Mouse (Mus musculus) hindbrain, postnatal 0 days (tissue): ENCODE measurements around the gene Hdac9. TPM values are rescaled to one million over a fixed set of nuclear protein-coding genes. Genes with fewer than 3 reads are reported as not detected.

Experiments
- ATAC-seq: fragments of 200-750 bp; cut with Nextera tagmentation; 2 replicates; pipeline ENCODE4 v1.8.0; 2017; ENCODE audit warnings: mild to moderate bottlenecking, moderate TSS enrichment, moderate library complexity
- DNase-seq: peaks from one replicate; pipeline ENCODE4 v3.0.0-alpha.2; 2015; ENCODE audit warnings: low spot score
- H3K27ac ChIP-seq: fragments of 300-500 bp; sonication (generic); 2 replicates; pipeline ENCODE4 v1.5.1; 2014; ENCODE audit warnings: mild to moderate bottlenecking
- H3K27me3 ChIP-seq: fragments of 300-500 bp; sonication (generic); 2 replicates; pipeline ENCODE4 v1.6.1; 2014; ENCODE audit warnings: low read length, mixed read lengths; ENCODE audit not compliant: insufficient read depth
- H3K36me3 ChIP-seq: fragments of 300-500 bp; sonication (generic); 2 replicates; pipeline ENCODE4 v1.6.1; 2014; ENCODE audit warnings: low read length, mixed read lengths; ENCODE audit not compliant: insufficient read depth
- H3K4me1 ChIP-seq: fragments of 300-500 bp; sonication (generic); 2 replicates; pipeline ENCODE4 v1.6.1; 2014; ENCODE audit warnings: antibody characterized with exemption, low read length, mixed read lengths; ENCODE audit not compliant: insufficient read depth
- H3K4me2 ChIP-seq: fragments of 300-500 bp; sonication (generic); 2 replicates; pipeline ENCODE4 v1.6.1; 2014; ENCODE audit warnings: low read depth, mild to moderate bottlenecking, low read length, moderate library complexity, mixed read lengths
- H3K4me3 ChIP-seq: fragments of 300-500 bp; sonication (generic); 2 replicates; pipeline ENCODE4 v1.5.1; 2014; ENCODE audit warnings: low read length
- H3K9ac ChIP-seq: fragments of 300-500 bp; sonication (generic); replicated peaks from 2 replicates; pipeline ENCODE4 v1.6.1; 2014; ENCODE audit warnings: mild to moderate bottlenecking, low read length, moderate library complexity, mixed read lengths
- H3K9me3 ChIP-seq: fragments of 300-500 bp; sonication (generic); 2 replicates; pipeline ENCODE4 v1.6.1; 2016; ENCODE audit warnings: low read length, mixed read lengths
- CTCF ChIP-seq: IDR thresholded peaks from 2 replicates; pipeline ENCODE4 v1.5.1; 2016; ENCODE audit warnings: antibody characterized with exemption, control low read depth, low read depth
- WGBS: fragments of 180-500 bp; shearing (Covaris S2); extraction: QIAGEN DNeasy Blood & Tissue Kit; methylation state at CpG from one replicate; pipeline ENCODE4 v1.1.7; 2014; 5-methylcytosine and 5-hydroxymethylcytosine counted together
- polyA plus RNA-seq: library from polyadenylated mRNA; unstranded; fragments of >200 nt; fragmentation: Nextera tagmentation; extraction: Ambion mirVana; gene quantifications from 2 replicates; pipeline ENCODE4 v1.2.1, GENCODE M21; 2015
- total RNA-seq: library from RNA; depleted of rRNA; stranded (reverse); fragments of >200 nt; gene quantifications from 2 replicates; pipeline ENCODE4 v1.2.3, GENCODE M21; 2014

The Hdac9 gene
- total and polyA plus RNA-seq, 2 experiments from 2014 or later: 12.2 to 14.8 TPM

DNA sequence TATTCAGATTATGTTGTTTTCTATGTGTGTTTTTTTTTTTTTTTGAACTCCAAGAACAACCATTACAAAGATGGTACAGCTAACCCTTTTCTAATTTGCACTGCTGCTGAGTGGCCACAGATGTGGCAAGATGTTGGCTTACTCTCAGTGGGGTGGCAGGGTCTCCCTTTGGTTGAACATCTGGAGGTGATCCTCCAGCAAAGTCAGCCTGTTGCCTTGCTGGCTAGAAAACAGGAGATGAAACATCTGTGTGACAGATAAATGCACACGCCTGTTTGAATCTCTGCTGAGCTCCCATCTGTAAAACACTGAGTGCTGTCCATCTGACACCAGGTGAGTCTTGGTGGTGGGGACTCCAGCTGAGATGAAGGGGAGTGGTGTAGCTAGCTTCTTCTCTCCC, 537.2 kb downstream of the Hdac9 start:
- no peak overlapping the region for H3K9ac ChIP-seq
- H3K27me3 ChIP-seq: no peaks in the 10 kb centered on the region
- DNase-seq (no peak), ATAC-seq (no peak)
- H3K4me1 ChIP-seq: no peaks in the 10 kb centered on the region
- no peak overlapping the region for H3K4me3 ChIP-seq
- WGBS: 89% methylated on average over 1 of the region's 1 CpGs
- no peaks in the 10 kb centered on the region for H3K36me3 ChIP-seq
- H3K9me3 ChIP-seq: no peaks in the 10 kb centered on the region
- no peak overlapping the region for H3K4me2 ChIP-seq
- no peak for TF ChIP-seq CTCF
- no peak overlapping the region for H3K27ac ChIP-seq

DNA sequence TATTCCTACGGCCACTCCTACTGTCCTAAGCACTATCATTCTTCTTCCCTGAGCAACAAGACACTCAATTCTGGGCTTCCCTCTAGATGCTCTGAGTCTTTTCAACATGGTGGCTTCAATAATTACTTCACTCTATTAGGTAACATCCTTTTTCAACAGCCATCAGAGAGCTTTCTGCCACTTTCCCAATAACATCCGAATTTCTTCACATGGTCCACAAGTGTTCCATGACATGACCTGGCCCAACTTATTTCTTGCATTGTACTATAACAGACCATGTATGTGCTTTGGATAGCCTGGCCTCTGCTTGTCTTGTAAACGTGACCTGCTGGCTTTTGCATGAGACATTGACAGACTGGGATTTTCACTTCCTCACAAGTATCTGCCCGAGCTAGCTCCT, 538.3 kb downstream of the Hdac9 start:
- no peak for DNase-seq
- 90% methylated on average over 4 of the region's 4 CpGs for WGBS

DNA sequence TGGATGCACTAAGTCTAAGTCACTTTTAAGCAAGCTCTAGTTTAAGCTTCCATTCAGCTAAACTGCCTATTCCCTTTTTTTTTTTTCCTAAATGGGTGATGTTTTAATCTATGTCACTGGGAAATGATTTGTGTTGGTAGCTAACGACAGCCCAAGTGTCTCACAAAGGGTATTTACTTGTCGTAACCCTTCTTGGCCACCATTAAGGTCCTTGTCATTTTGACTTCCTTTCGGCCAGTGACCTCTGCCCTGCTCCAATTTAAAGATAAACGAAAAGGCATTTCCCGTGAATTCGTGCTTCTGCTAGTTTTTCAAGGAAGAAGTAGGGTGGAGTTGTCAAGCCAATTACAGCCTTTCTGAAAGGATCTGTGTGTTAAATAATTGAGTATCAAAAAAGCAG, 565.0 kb downstream of the Hdac9 start:
- ATAC-seq (no peak), DNase-seq (no peak)
- Histone ChIP-seq H3K9ac (no peak overlapping the region), H3K4me1 (no peaks in the 10 kb centered on the region), H3K4me2 (no peak overlapping the region), H3K36me3 (no peaks in the 10 kb centered on the region), H3K9me3 (no peaks in the 10 kb centered on the region), H3K27me3 (no peaks in the 10 kb centered on the region), H3K4me3 (no peak overlapping the region), H3K27ac (no peak overlapping the region)
- WGBS: 25% methylated on average over 6 of the region's 6 CpGs
- no peak for TF ChIP-seq CTCF

More for the DNA sequence above, 538.3 kb downstream of the Hdac9 start:
- no peaks in the 10 kb centered on the region for H3K9me3 ChIP-seq
- H3K27ac ChIP-seq: no peak overlapping the region
- H3K36me3 ChIP-seq: no peaks in the 10 kb centered on the region
- H3K27me3 ChIP-seq: no peaks in the 10 kb centered on the region
- H3K4me2 ChIP-seq: no peak overlapping the region
- H3K4me1 ChIP-seq: no peaks in the 10 kb centered on the region
- H3K4me3 ChIP-seq: no peak overlapping the region
- H3K9ac ChIP-seq: no peak overlapping the region
- TF ChIP-seq CTCF: no peak
- no peak for ATAC-seq

DNA sequence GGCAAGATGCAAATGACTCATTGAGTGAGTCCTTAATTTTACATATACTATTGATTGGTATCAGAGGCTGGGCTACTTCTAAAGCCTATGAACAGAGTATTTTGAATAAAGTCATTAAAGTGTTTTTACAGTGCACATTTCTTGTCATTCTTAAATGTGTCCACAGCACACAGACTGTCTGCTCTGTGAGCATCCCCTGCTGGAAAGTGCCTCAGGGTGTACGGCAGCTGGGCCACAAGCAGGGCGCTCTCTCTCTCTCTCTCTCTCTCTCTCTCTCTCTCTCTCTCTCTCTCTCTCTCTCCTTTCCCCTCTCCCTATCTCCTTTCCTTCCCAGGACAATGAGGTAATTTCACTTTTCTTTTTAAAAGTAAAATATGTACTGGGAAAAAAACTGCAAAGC, 569.4 kb downstream of the Hdac9 start:
- Histone ChIP-seq H3K36me3 (no peaks in the 10 kb centered on the region), H3K9me3 (no peaks in the 10 kb centered on the region), H3K27me3 (no peaks in the 10 kb centered on the region), H3K27ac (no peak overlapping the region), H3K4me3 (no peak overlapping the region), H3K9ac (no peak overlapping the region), H3K4me2 (no peak overlapping the region), H3K4me1 (no peaks in the 10 kb centered on the region)
- DNase-seq (no peak), ATAC-seq (no peak)
- 64% methylated on average over 2 of the region's 2 CpGs for WGBS
- TF ChIP-seq CTCF: no peak

DNA sequence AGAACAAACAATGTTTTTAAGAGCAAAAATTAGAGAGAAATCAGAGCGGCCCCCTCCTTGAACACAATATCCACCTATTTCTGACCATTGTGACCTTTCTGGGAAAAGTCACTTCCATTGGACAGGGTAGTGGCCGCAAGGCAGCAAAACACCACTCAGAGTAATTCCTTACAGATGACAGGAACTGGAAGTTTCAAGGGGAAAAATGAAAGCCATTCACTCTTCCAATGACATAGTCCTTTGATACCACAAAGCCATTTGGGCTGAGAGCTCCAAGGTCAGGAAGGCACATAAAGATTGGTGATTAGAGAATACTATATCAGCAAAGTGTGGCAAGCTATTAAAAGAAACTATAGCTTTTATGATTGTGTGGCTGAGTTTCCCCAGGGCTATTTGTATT, 574.1 kb downstream of the Hdac9 start:
- DNase-seq: no peak
- no peak for ATAC-seq
- no peak for TF ChIP-seq CTCF
- no peak overlapping the region for H3K4me3 ChIP-seq
- no peak overlapping the region for H3K4me2 ChIP-seq
- WGBS: 87% methylated on average over 2 of the region's 2 CpGs
- no peaks in the 10 kb centered on the region for H3K36me3 ChIP-seq
- no peak overlapping the region for H3K9ac ChIP-seq
- H3K9me3 ChIP-seq: no peaks in the 10 kb centered on the region
- no peaks in the 10 kb centered on the region for H3K4me1 ChIP-seq
- H3K27me3 ChIP-seq: no peaks in the 10 kb centered on the region
- H3K27ac ChIP-seq: no peak overlapping the region

DNA sequence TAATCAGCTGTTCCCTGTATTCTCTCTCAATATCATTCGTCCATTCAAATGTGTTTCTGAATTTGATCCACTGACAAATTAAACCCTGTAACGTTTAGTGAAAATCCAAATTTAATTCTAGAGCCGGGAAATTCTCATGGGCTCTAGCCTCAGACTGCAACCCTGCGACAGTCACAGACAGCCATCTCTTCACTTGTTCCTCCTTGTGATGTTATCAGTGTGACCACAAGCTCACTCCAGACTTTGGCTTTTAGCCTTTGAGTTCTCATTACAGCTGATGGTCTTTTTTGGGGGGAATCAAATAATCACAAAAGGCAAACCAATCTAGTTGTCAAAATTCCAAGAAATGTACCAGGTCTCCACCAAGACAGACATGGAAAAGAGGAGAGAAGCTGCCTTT, 578.0 kb downstream of the Hdac9 start:
- no peak overlapping the region for H3K9ac ChIP-seq
- no peaks in the 10 kb centered on the region for H3K9me3 ChIP-seq
- 84% methylated on average over 4 of the region's 4 CpGs for WGBS
- no peak for TF ChIP-seq CTCF
- DNase-seq (no peak), ATAC-seq (no peak)
- H3K27ac ChIP-seq: no peak overlapping the region
- no peaks in the 10 kb centered on the region for H3K36me3 ChIP-seq
- no peaks in the 10 kb centered on the region for H3K27me3 ChIP-seq
- H3K4me3 ChIP-seq: no peak overlapping the region
- H3K4me1 ChIP-seq: no peaks in the 10 kb centered on the region
- H3K4me2 ChIP-seq: no peak overlapping the region

DNA sequence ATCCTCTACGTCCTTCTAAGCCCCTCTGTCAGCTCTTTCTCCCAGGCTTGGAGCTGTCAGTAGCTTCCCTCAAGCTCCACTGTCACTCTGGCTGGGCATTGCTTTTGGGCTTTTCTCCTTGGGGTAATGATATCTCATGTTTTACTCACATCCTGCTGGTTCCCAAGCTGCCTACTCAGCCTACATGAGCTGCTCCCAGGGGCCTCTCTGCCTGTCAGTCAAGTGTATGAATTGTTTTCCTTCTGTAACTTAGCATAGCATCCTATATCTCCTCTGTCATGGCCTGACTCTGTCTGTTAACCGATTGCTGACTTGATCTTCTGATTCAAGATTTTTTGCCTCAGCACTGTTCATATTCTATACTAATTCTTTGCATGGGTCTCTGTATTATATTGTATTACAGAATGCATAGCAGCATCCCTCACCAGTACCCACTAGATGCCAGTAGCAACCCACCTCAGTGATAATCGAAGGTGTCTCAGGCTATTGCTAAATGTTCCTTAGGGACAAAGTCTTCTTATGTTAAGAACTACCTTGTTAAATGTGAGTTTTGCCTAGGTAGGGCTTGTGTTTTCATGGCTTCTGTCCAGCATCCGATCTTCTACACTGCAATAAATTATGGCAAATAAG, 582.3 kb downstream of the Hdac9 start:
- Histone ChIP-seq H3K4me2 (no peak overlapping the region), H3K4me1 (no peaks in the 10 kb centered on the region), H3K36me3 (no peaks in the 10 kb centered on the region), H3K9me3 (no peaks in the 10 kb centered on the region), H3K4me3 (no peak overlapping the region), H3K9ac (0 out of 2 replicates have a peak overlapping the region, but pooled peaks have one; percentile 0), H3K27me3 (no peaks in the 10 kb centered on the region), H3K27ac (no peak overlapping the region)
- 79% methylated on average over 4 of the region's 4 CpGs for WGBS
- TF ChIP-seq CTCF: peak; percentile 52
- ATAC-seq (0 out of 2 replicates have a peak, but pooled peaks have one; percentile 56), DNase-seq (peak; percentile 35)
